8 mouse cellular contexts compared by ENCODE assay signal in the genomic region with DNA sequence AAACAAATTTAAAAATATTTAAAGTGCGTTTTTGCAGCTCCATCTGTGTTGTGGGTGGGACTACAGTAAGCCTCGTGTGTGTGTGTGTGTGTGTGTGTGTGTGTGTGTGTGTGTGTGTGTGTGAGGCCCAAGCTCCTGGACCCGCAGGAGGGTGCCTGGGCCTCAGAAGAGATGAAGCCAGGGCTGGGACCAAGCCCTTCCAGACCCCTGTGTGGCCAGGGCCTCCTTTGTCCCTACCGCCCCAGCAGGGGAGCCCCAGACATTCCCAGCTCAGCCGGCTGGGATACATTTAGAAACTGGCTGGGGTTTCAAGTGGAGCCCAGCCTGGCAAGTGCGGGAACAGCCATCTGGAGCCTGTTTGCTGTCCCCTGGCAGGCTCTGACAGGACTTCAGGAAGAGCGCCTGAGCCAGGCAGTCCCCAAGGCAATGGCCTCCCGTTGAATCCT. TPM values are rescaled to one million over a fixed set of nuclear protein-coding genes. Genes with fewer than 3 reads are reported as not detected.
DNase-seq lines count a peak whose midpoint lies in the region; ATAC-seq and TF ChIP-seq lines count a peak whose summit lies in the region.

No protein-coding gene starts in this region.

- ATAC-seq in kidney, postnatal 0 days (replicated peaks; ENCODE audit: low FRiP score, low read depth) = no peak
- ATAC-seq in forebrain, embryonic 15.5 days (replicated peaks) = peak; percentile 82
- ATAC-seq in heart, embryonic 15.5 days (replicated peaks; ENCODE audit: insufficient number of reproducible peaks, insufficient read depth, low FRiP score, low read depth) = peak; percentile 93
- peak; percentile 37; the same call in 1 of the 2 replicates for ATAC-seq in midbrain, embryonic 14.5 days (ENCODE audit: low FRiP score, low TSS enrichment)

- 0 out of 2 replicates have a peak overlapping the region, but pooled peaks have one; percentile 15 for H3K9ac ChIP-seq in kidney, postnatal 0 days (ENCODE audit: low read depth, low read length)
- H3K9ac ChIP-seq in forebrain, embryonic 15.5 days (replicated peaks) = no peak overlapping the region
- H3K9ac ChIP-seq in heart, embryonic 15.5 days = no peak overlapping the region
- H3K9ac ChIP-seq in midbrain, embryonic 14.5 days (replicated peaks; ENCODE audit: low read length) = no peak overlapping the region

- no peak for TF ChIP-seq CTCF in kidney, postnatal 0 days (IDR thresholded peaks at IDR 0.05; ENCODE audit: low read depth)

- no peak for DNase-seq in kidney, postnatal 0 days (ENCODE audit: low spot score)
- no peak for DNase-seq in kidney, adult 18-20 months
- DNase-seq in layer of hippocampus, postnatal 36 days = peak; percentile 74 to 77
- DNase-seq in midbrain, embryonic 14.5 days = peak; percentile 44
- DNase-seq in adrenal gland, adult (ENCODE audit: inconsistent age in 2 of 2, low spot score in 1 of 2) = no peak
- no peak for DNase-seq in urinary bladder, postnatal 36 days (ENCODE audit: low spot score in 2 of 2)

- no peaks in the 10 kb centered on the region for H3K27me3 ChIP-seq in kidney, postnatal 0 days (ENCODE audit: insufficient read depth, low read length)
- H3K27me3 ChIP-seq in forebrain, embryonic 15.5 days = no peaks in the 10 kb centered on the region
- no peaks in the 10 kb centered on the region for H3K27me3 ChIP-seq in heart, embryonic 15.5 days
- H3K27me3 ChIP-seq in midbrain, embryonic 14.5 days (ENCODE audit: control insufficient read depth, insufficient read depth, low read length) = no peaks in the 10 kb centered on the region

- H3K27ac ChIP-seq in kidney, postnatal 0 days = no peak overlapping the region
- H3K27ac ChIP-seq in forebrain, embryonic 15.5 days (replicated peaks) = peak overlapping the region; percentile 92
- H3K27ac ChIP-seq in heart, embryonic 15.5 days = peak overlapping the region; percentile 94
- 0 out of 2 replicates have a peak overlapping the region, but pooled peaks have one; percentile 41 for H3K27ac ChIP-seq in midbrain, embryonic 14.5 days (replicated peaks; ENCODE audit: low read depth, low read length)

- H3K9me3 ChIP-seq in kidney, postnatal 0 days (replicated peaks; ENCODE audit: low read length) = no peaks in the 10 kb centered on the region
- H3K9me3 ChIP-seq in forebrain, embryonic 15.5 days = no peaks in the 10 kb centered on the region
- H3K9me3 ChIP-seq in heart, embryonic 15.5 days (replicated peaks) = no peaks in the 10 kb centered on the region
- no peaks in the 10 kb centered on the region for H3K9me3 ChIP-seq in midbrain, embryonic 14.5 days (ENCODE audit: control insufficient read depth, low read length)

- H3K4me2 ChIP-seq in kidney, postnatal 0 days (ENCODE audit: low read length) = no peak overlapping the region
- no peak overlapping the region for H3K4me2 ChIP-seq in forebrain, embryonic 15.5 days (replicated peaks)
- H3K4me2 ChIP-seq in heart, embryonic 15.5 days = no peak overlapping the region
- H3K4me2 ChIP-seq in midbrain, embryonic 14.5 days (ENCODE audit: low read length) = no peak overlapping the region

- 41% methylated on average over 8 of the region's 8 CpGs for WGBS in kidney, postnatal 0 days
- WGBS in forebrain, embryonic 15.5 days = 8% methylated on average over 8 of the region's 8 CpGs
- WGBS in heart, embryonic 15.5 days = 8% methylated on average over 8 of the region's 8 CpGs
- WGBS in midbrain, embryonic 14.5 days = 18% methylated on average over 8 of the region's 8 CpGs

- no peaks in the 10 kb centered on the region for H3K36me3 ChIP-seq in kidney, postnatal 0 days (ENCODE audit: insufficient read depth, low read length)
- H3K36me3 ChIP-seq in forebrain, embryonic 15.5 days = no peaks in the 10 kb centered on the region
- H3K36me3 ChIP-seq in heart, embryonic 15.5 days = no peaks in the 10 kb centered on the region
- H3K36me3 ChIP-seq in midbrain, embryonic 14.5 days (ENCODE audit: control insufficient read depth, insufficient read depth, low read length) = no peaks in the 10 kb centered on the region

- 0 out of 2 replicates have a peak, but pooled peaks cover 7% of the 10 kb centered on the region for H3K4me1 ChIP-seq in kidney, postnatal 0 days (replicated peaks; ENCODE audit: insufficient read depth, low read length)
- peaks cover 40% of the 10 kb centered on the region for H3K4me1 ChIP-seq in forebrain, embryonic 15.5 days
- H3K4me1 ChIP-seq in heart, embryonic 15.5 days (replicated peaks) = peaks cover 38% of the 10 kb centered on the region
- H3K4me1 ChIP-seq in midbrain, embryonic 14.5 days (ENCODE audit: control insufficient read depth, insufficient read depth, low read length) = 0 out of 2 replicates have a peak, but pooled peaks cover 7% of the 10 kb centered on the region

- no peak overlapping the region for H3K4me3 ChIP-seq in kidney, postnatal 0 days (replicated peaks; ENCODE audit: low read depth, low read length)
- no peak overlapping the region for H3K4me3 ChIP-seq in forebrain, embryonic 15.5 days
- no peak overlapping the region for H3K4me3 ChIP-seq in heart, embryonic 15.5 days
- H3K4me3 ChIP-seq in midbrain, embryonic 14.5 days (replicated peaks; ENCODE audit: low read depth, low read length) = no peak overlapping the region

RNA-seq across cellular contexts. Expression of a gene that starts 13.4 kb away (rescaled TPM):
- 174 and 180 TPM in 2 replicates for polyA plus RNA-seq in kidney, postnatal 0 days (2015; fragmentation: Nextera tagmentation; extraction: Ambion mirVana)
- polyA plus RNA-seq in forebrain, embryonic 15.5 days (2015; fragmentation: Nextera tagmentation; extraction: Ambion mirVana) = 22.4 and 23.4 TPM in 2 replicates
- 6.5 and 14.6 TPM in 2 replicates for polyA plus RNA-seq in heart, embryonic 15.5 days (2015; fragmentation: Nextera tagmentation; extraction: Ambion mirVana)
- total RNA-seq in layer of hippocampus, postnatal 36 days (2021) = 1 to 10 TPM; 7.3 to 9.3 TPM
- polyA plus RNA-seq in midbrain, embryonic 14.5 days (2014; fragmentation: Nextera tagmentation; extraction: Ambion mirVana) = 7.9 and 9.8 TPM in 2 replicates

Comparison
In these comparisons a context has a peak if more than half of its experiments do, and no peak if none do; other contexts are left out.
1. DNase-seq: peak in layer of hippocampus, postnatal 36 days (2 of 2) and midbrain, embryonic 14.5 days (single experiment); none in kidney, postnatal 0 days (single experiment), kidney, adult 18-20 months (single experiment), adrenal gland, adult (0 of 2) and urinary bladder, postnatal 36 days (0 of 2).